Mouse (Mus musculus) layer of hippocampus, adult 8-10 months (tissue): Measurements from ENCODE around the gene Il22. TPM values are rescaled to one million over a fixed set of nuclear protein-coding genes. Genes with fewer than 3 reads are reported as not detected.
"Not testable (repeated sequence)": the region's sequence is repeated elsewhere in the genome, so short reads cannot be mapped to it uniquely, and the experiment has no call there.

Experiments used
- DNase-seq, 2 experiments: peaks; one replicate each; pipeline ENCODE4 v3.0.0; 2022; ENCODE audit warnings: low spot score in 2 of 2
- total RNA-seq, 4 experiments: library from RNA; stranded (reverse); gene quantifications; 2 replicates each; pipeline ENCODE4 v1.2.4; 2022

Il22 gene
- total RNA-seq, result not detected

DNA sequence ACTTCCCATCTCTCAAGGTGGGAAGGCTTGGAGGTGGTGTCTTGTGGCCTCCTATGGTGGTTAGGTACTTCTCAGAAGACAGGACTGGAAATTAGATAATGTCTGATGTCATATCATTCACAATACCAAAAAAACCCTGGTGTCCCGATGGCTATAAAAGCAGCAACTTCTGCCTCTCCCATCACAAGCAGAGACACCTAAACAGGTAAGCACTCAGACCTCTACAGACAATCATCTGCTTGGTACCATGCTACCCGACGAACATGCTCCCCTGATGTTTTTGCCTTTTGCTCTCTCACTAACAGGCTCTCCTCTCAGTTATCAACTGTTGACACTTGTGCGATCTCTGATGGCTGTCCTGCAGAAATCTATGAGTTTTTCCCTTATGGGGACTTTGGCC, at the start of gene Il22:
Gene Il22, plus strand, starts transcription at position 301 of the 400 bp plus-strand sequence.
- no peak for DNase-seq

- DNase-seq, result no peak
Measured at GRCm38 (mm10) chr10:118155932-118156331, 48.8 kb upstream of the Il22 start.

GRCm38 (mm10) chr10:118161131-118161530, 43.6 kb upstream of the Il22 start:
- DNase-seq, result peak; percentile 63 to 75

DNA sequence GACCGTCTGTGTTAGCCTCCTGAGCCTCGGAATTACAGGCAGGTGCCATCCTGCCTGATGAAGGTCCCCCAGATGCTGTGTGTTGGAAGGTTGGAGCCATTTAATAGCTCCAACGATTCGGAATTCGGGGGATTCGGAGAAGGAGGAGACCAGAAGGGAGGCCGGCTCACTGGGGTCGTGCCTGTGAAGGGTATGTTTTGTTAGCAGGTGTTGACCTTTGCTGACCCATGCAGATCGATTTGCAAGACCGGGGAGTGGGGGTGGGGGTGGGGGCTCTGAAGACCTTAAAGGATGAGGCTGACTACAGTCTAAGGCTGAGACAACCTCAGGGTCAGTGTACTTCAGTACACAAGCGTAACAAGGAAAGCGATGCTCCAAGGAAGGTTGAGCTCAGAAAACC, 35.5 kb upstream of the Il22 start:
- no peak for DNase-seq

DNA sequence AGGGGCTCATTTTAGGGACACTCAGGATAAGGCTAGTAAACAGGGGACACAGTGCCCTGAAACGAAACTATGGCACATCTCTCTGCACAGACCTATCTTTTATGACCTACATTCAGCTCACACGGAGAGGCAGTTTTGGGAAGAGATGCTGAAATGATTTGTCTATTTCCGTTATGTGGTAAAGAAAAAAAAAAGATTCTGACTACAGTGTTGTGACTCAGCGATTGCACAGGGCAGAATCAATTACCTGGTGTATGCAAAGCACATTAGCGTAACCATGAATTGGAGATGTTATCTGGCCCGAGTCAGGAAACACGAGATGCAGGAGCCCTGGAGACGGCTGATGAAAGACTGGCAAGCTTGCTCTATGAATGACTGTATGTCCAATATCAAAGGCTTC, 32.3 kb upstream of the Il22 start:
- no peak for DNase-seq

DNA sequence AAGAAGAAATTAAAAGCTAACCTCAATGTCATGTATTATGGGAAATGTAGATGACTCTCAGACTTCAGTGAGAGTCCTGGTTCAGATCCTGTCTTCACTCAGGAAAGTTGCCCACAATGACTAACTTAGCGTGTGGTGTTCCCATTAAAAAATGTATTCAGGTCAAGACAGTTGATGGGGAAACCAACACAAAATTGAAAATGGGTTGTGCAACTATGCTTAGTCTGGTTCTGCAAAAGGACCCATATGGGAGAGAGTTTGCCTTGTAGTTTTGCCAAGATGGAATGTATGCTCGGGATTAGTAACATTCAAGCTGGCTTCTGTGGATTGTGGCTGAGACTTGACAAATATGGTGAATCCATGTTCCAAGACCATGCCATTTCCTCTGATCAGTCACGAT, 31.9 kb upstream of the Il22 start:
- no peak for DNase-seq

DNA sequence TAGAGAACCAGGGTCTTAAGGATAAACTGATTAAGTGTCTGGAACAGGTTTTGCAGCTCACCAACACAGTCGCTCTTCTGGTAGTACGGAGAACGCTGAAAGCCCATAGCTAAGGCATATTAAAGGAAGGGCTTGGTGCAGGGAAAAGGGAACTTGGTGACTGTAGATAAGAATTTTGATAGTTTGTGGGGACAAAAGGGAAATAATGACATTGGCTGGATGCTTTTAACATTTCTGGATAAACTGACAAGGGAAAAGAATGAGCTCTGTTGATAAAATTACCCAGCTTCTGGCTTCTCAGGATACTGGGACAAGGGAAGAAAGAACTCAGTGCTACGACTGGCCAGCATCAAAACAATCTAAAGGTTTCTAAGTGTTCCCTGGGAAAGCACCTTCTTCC, 29.2 kb upstream of the Il22 start:
- DNase-seq, result not testable (repeated sequence)

DNA sequence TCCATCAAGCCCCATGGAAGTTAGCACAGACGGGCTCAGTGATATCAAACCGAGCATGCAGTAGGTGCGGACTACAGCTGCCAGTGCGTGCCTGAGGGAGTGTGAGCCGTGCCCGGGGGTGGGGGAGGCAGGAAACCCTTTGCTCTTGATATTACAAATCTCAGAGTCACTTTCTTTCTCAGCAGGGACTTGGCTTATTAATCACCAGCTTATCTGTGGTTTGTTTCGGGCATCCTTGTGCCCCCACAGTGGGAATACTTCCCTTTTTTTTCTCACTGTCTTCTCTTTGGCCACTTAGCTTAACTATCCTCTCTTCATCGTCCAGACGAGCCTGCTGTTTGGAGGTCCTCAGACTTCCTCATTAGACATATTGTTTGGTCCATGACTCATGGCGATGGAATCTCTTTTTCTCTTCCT, 26.0 kb upstream of the Il22 start:
- DNase-seq, result no peak

DNA sequence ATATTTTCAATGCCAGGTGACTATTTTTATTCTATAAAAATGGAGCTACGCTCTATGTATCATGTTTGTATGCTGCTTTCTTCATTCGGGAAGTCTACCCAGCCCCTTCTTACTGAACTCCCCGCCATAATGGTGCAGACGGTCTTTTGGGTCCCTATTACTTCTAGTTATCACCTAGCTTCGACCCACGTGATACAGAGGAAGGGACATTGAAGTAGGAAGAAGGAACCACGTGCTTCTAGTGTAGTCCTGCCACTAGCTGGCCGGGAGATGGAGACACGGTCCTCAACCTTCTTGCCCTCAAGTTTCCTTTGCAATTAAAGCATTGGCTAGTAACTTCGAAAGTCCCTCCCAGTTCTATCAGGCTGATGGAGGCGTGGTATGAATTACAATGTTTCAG, 25.5 kb upstream of the Il22 start:
- no peak for DNase-seq

DNA sequence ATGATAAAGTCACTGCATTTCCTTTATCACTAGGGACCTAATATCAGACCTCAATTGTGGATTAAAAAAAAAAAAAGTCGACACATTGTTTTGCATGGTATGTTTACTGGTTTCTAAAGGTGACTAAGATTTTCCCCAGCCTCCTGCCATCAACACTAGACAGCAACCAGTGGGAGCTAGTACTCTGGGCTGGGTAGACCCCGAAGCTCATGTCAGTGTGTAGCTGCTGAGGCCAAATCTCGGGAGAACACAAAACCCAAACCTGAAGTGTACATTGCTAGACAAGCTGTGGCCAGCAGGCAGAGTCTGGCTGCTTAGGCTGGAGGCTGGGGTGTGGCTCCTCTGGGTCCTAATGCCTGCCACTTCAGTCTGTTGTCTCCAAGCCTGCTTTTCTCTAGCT, 9.6 kb upstream of the Il22 start:
- not testable (repeated sequence) for DNase-seq

DNA sequence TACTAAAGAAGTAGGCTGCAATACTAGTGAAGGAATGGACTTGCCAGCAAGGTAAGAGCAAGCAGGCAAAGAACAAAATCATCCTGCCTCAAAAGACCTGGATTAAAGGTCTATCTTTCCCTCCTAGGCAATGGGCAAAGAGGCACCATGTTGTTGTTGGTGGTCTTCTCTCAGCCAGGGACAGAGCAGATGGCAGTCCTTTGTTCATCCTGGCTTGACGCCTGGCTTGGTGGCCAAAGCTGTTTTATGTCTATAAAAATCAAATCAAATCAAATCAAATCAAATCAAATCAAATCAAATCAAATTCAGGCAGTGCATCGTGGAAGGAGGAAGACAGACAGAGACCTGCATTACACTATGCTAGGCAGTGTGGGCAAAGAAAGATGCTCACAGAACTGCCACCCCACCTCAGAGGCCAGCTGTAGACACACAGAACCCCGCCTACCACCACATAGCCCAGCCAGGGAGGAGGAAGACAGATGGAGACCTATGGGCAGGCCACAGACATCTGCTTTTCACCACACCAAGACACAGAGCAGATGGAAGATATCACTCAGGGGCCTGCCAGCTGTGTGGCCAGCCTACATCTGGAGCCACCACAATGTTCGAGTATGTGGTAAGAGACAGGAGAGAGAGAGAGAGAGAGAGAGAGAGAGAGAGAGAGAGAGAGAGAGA, 11.1 kb downstream of the Il22 start:
- not testable (repeated sequence) for DNase-seq

GRCm38 (mm10) chr10:118227629-118228028, 22.9 kb downstream of the Il22 start:
- DNase-seq, result not testable (repeated sequence)

DNA sequence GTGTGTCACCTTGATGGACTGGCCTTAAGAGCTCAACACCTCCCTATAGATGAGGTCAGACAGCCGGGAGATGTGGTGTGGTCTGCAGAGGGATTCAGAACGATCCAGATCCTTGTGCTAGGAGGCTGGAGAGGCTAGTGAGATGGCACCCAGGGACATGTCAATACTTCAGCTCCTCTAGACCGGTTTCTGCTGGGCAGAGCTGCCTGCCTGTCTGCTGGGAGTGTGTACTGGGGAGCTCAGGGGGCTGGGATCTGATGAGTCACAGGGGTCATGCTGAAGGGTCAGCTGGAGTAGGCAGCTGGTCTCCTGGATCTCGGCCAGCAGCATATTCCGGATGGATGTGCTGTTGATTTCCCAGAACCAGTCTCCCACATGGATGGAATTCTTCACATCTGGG, 27.9 kb downstream of the Il22 start:
- not testable (repeated sequence) for DNase-seq

DNA sequence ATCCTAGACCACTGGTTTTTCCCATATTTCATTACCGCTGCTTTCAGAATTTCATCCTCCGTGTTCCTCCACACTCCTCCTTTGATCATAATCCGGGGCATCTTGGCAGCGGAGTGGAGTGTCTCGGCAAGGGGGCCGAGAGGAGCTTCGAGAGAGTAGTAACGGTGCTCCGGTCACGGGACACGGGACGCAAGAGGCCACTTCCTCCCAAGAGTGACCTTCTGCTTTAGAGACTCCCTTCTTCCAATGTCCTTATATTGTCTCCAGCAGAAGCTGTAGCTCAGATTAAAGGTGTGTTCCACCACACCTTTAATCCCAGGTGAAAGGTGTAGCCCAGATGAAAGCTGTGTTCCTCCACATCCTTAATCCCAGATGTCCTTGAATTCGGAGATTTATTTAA, 35.9 kb downstream of the Il22 start, which contains the start of gene Gm32717:
Gene Gm32717, minus strand, starts transcription at position 101 of the 400 bp plus-strand sequence.
- not testable (repeated sequence) for DNase-seq

GRCm38 (mm10) chr10:118249006-118249595, 44.4 kb downstream of the Il22 start:
- peak; percentile 22 to 42 for DNase-seq

- peak in 1 of 2 experiments; percentile 32 for DNase-seq
Measured at GRCm38 (mm10) chr10:118250852-118251295, 46.1 kb downstream of the Il22 start.

GRCm38 (mm10) chr10:118258388-118258787, 53.6 kb downstream of the Il22 start, which contains the start of gene Gm32802:
Gene Gm32802 (plus strand): TSS chr10:118258688.
- DNase-seq, result not testable (repeated sequence)

Other genes with a start within 250 kb of the Il22 start
- gene Mdm1, start 63.1 kb upstream of the Il22 start, total RNA-seq, result 10 to 100 TPM in 3 of 4 experiments, 1 to 10 TPM in 1; 8.2 to 13.1 (median 10.8) TPM
- gene Gm32717, start 35.8 kb downstream of the Il22 start, total RNA-seq, result under 1 TPM; 0.66 to 0.94 (median 0.78) TPM
- gene Gm32802, start 53.7 kb downstream of the Il22 start, total RNA-seq, result under 1 TPM; 0.66 to 0.94 (median 0.78) TPM
- gene Iltifb, start 90.1 kb downstream of the Il22 start, total RNA-seq, result not detected
- not detected for gene Gm9040, start 122.0 kb downstream of the Il22 start, total RNA-seq
- not detected for gene Gm9044, start 127.5 kb downstream of the Il22 start, total RNA-seq
- not detected for gene Gm9045, start 132.9 kb downstream of the Il22 start, total RNA-seq
- not detected for gene Gm9046, start 138.3 kb downstream of the Il22 start, total RNA-seq
- not detected for gene Gm9048, start 143.7 kb downstream of the Il22 start, total RNA-seq
- gene Gm9049, start 149.2 kb downstream of the Il22 start, total RNA-seq, result not detected
- gene Ifng, start 236.1 kb downstream of the Il22 start, total RNA-seq, result not detected